Mouse (Mus musculus): ENCODE data around the gene Vamp8. TPM values are rescaled to one million over a fixed set of nuclear protein-coding genes. Genes with fewer than 3 reads are reported as not detected.

Vamp8 gene
- polyA plus RNA-seq (2015; fragmentation: Nextera tagmentation; extraction: Ambion mirVana), result 21.7 and 21.9 TPM in 2 replicates

DNA sequence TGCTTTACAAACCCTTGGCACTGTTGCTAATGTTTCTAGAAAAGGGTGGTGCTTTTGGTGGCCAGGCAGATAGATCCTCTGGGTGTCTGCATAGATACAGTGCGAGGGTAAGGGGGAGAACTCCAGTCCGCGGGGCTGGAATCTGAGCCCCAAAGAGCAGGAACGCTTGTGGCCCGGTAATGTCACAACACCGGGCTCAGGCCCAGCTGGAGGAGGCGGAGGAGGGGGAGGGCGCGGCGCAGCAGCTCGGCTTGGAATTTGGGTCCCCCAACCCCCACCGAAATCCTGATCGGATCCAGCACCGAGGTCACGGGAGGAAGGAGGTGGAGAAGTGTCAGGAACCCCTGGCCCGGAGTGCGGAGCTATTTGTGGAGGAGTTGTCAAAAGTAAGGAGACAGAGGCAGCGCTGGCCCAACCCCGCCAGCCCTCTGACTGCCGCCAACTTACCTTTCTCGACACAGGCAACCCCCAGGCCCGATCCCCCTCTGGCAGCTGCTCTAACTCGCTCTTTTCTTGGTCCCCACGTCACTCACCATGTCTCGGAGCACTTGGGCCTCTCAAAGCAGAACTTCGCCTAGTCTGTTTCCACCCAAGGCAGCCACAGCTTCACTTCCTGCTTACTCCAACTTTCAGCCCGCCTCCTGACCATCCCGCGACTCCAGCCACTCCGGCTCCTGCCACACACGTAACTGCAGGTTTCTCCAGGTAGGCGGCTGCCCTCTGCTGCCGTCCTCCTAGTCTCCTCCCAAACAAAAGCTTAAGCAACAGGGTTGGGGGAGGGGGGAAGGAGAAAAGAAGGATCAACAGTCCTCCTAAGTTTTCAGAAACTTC lies at the start of gene Vamp8:
Gene Vamp8 (minus strand): TSS at position 763 of the 831 bp plus-strand sequence.
- H3K9ac ChIP-seq (replicated peaks), result peak within 1 kb of the TSS; percentile 15

GRCm38 (mm10) chr6:72439355-72440185 lies 49.1 kb upstream of the Vamp8 start, which contains the start of gene Mat2a:
Gene Mat2a, minus strand, starts transcription at chr6:72439558.
- Histone ChIP-seq H3K4me3 (replicated peaks) (peak within 1 kb of the TSS; percentile 98), H3K27ac (peak within 1 kb of the TSS; percentile 99), H3K4me2 (replicated peaks) (peak within 1 kb of the TSS; percentile 96), H3K9me3 (no peaks in the 10 kb centered on the region), H3K36me3 (peaks cover 29% of the 10 kb centered on the region), H3K9ac (replicated peaks) (peak within 1 kb of the TSS; percentile 100), H3K27me3 (no peaks in the 10 kb centered on the region), H3K4me1 (replicated peaks) (peaks cover 46% of the 10 kb centered on the region)
- WGBS, result under 1% methylated on average over 76 of the region's 77 CpGs
- ATAC-seq, result peak; percentile 95

More for the DNA sequence above, at the start of gene Vamp8:
- H3K27me3 ChIP-seq, result peaks cover 12% of the 10 kb centered on the region
- no peak within 1 kb of the TSS for H3K27ac ChIP-seq
- ATAC-seq, result peak; percentile 70
- H3K9me3 ChIP-seq, result no peaks in the 10 kb centered on the region
- H3K4me1 ChIP-seq (replicated peaks), result peaks cover 12% of the 10 kb centered on the region
- H3K4me2 ChIP-seq (replicated peaks), result peak within 1 kb of the TSS; percentile 50
- 2% methylated on average over 32 of the region's 33 CpGs for WGBS
- peak within 1 kb of the TSS; percentile 28 for H3K4me3 ChIP-seq (replicated peaks)
- no peaks in the 10 kb centered on the region for H3K36me3 ChIP-seq

GRCm38 (mm10) chr6:72438862-72439354 lies 48.4 kb upstream of the Vamp8 start:
- Histone ChIP-seq H3K27me3 (no peaks in the 10 kb centered on the region), H3K27ac (peak overlapping the region; percentile 99), H3K9me3 (no peaks in the 10 kb centered on the region), H3K36me3 (peaks cover 36% of the 10 kb centered on the region), H3K4me3 (replicated peaks) (peak overlapping the region; percentile 98), H3K9ac (replicated peaks) (peak overlapping the region; percentile 100), H3K4me2 (replicated peaks) (peak overlapping the region; percentile 96), H3K4me1 (replicated peaks) (peaks cover 46% of the 10 kb centered on the region)
- WGBS, result under 1% methylated on average over 57 of the region's 57 CpGs
- peak; percentile 9 for ATAC-seq

- Histone ChIP-seq H3K4me3 (replicated peaks) (peak overlapping the region; percentile 98), H3K36me3 (peaks cover 43% of the 10 kb centered on the region), H3K9ac (replicated peaks) (peak overlapping the region; percentile 100), H3K9me3 (no peaks in the 10 kb centered on the region), H3K4me1 (replicated peaks) (peaks cover 46% of the 10 kb centered on the region), H3K27ac (peak overlapping the region; percentile 99; the same call in 1 of the 2 replicates), H3K4me2 (replicated peaks) (peak overlapping the region; percentile 96), H3K27me3 (no peaks in the 10 kb centered on the region)
- ATAC-seq, result no peak
- WGBS, result 3% methylated on average over 5 of the region's 5 CpGs
These were observed 47.7 kb upstream of the Vamp8 start for GRCm38 (mm10) chr6:72438226-72438625.

DNA sequence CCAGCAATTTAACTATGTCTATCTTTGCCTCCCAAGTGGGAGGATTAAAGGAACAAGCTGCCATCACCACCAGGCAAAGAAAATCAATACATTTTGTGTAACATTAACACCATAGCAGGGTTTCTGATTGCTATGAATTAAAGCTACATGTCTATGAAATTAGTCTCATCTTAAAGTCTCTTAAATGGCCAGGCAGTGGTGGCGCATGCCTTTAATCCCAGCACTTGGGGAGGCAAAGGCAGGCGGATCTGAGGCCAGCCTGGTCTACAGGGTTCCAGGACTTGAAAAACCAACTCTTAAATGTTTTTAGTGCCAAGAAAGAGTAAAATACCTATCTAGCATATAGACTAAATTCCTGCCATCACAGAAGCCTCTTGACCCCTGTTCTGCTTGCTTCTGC lies 41.6 kb upstream of the Vamp8 start:
- 75% methylated on average over 2 of the region's 2 CpGs for WGBS
- no peak overlapping the region for H3K4me3 ChIP-seq (replicated peaks)
- H3K27ac ChIP-seq, result no peak overlapping the region
- H3K9ac ChIP-seq (replicated peaks), result no peak overlapping the region
- no peaks in the 10 kb centered on the region for H3K9me3 ChIP-seq
- peaks cover 22% of the 10 kb centered on the region for H3K4me1 ChIP-seq (replicated peaks)
- H3K36me3 ChIP-seq, result peaks cover 77% of the 10 kb centered on the region
- no peaks in the 10 kb centered on the region for H3K27me3 ChIP-seq
- no peak overlapping the region for H3K4me2 ChIP-seq (replicated peaks)
- ATAC-seq, result no peak

DNA sequence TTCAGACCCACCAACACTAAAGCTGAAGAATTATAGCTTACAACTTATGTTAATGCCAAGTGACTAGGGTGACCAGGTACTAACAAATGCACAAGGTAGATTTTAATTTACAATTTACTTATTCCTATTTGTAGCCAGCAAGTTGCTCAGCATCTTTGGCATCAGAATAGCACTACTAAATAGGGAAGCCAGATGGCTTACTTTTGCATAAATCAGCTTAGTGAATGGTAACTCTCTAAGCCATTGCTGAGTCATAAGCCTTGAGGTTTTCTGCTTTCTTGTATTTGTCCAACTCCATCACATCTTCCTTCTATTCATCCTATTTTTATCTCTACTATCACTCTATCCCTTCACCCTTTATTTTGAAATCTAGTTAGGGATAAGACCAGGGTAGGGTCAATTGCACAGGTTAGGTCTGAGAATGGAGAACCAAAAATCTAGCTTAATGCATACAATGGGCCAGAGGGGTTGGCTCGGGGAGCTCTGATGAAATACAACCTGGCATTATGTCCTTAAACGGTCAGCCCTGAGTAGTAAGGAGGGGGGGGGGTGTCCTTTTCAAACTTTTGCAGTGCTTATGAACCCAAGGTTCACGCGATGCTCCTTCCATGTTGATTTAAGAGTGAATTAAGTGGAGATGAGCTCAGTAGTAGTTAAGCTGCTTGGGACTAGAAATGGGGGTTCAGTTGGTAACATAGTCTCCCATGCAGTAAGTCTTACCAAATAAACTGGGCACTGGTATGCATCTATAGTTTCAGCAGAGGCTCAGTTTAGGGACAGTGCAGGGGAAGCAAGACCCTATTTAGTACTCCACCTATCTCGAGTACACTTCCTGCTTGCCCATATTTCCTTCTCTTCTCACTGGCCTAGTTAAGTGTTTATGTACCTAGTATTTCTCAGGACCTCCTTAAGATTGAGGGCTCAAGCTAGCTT lies 40.8 kb upstream of the Vamp8 start:
- no peak for ATAC-seq
- Histone ChIP-seq H3K4me1 (replicated peaks) (peaks cover 13% of the 10 kb centered on the region), H3K4me2 (replicated peaks) (no peak overlapping the region), H3K27me3 (no peaks in the 10 kb centered on the region), H3K4me3 (replicated peaks) (no peak overlapping the region), H3K36me3 (peaks cover 70% of the 10 kb centered on the region), H3K9ac (replicated peaks) (0 out of 2 replicates have a peak overlapping the region, but pooled peaks have one; percentile 1), H3K9me3 (no peaks in the 10 kb centered on the region), H3K27ac (no peak overlapping the region)
- WGBS, result 38% methylated on average over 5 of the region's 5 CpGs

DNA sequence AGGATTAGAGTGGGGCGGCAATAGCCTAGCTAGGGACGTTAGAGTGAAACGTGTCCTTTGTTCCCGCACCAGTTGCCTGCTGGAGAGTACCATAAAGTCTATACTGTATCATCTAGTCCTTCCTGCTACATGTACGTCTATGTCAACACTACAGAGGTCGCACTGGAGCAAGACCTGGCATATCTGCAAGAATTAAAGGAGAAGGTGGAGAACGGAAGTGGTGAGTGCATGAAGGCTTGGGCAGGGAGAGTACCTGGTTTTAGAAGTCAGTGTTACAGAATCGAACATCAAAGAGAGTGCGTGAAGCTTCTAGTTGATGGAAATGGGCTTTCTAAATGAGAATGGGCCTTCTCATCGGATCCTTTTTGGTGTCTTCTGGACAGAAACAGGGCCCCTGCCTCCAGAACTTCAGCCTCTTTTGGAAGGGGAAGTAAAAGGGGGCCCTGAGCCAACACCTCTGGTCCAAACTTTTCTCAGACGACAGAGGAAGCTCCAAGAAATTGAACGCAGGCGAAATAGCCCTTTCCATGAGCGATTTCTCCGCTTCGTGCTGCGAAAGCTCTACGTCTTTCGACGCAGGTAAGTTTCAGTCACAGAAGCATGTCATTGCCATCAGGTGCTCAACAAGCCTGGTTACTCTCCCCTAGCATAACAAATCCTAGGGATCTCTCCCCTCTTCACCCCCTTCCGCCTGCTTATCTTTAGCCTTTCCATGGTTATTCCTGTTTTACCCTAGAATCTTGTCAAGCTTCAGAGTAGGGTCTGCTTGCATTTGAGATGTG lies 38.7 kb upstream of the Vamp8 start:
- Histone ChIP-seq H3K27ac (no peak overlapping the region), H3K4me3 (replicated peaks) (no peak overlapping the region), H3K4me2 (replicated peaks) (no peak overlapping the region), H3K4me1 (replicated peaks) (no peaks in the 10 kb centered on the region), H3K9me3 (no peaks in the 10 kb centered on the region), H3K9ac (replicated peaks) (no peak overlapping the region), H3K36me3 (peaks cover 70% of the 10 kb centered on the region), H3K27me3 (no peaks in the 10 kb centered on the region)
- WGBS, result 90% methylated on average over 21 of the region's 21 CpGs
- ATAC-seq, result no peak

DNA sequence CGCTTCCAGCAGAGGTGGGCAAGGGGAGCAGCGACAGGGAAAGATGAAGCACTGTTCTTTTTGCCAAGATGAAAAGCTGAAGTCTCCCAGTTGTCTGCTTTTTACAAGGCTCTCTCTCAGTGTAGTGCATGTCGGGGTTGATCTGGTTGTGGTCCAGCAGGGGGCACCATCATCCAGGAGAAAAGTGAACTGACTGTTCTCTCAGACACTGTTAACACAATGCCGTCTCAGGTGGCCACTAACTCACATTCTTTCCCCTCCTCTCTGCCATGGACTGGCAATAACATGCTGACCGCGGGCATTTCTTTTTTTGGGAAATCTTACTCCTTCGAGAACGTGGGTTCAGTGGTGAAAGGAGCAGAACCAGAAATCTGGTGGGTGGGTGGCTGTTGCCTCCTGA lies 37.5 kb upstream of the Vamp8 start:
- peak; percentile 88 for ATAC-seq
- no peak overlapping the region for H3K4me3 ChIP-seq (replicated peaks)
- no peaks in the 10 kb centered on the region for H3K4me1 ChIP-seq (replicated peaks)
- H3K9ac ChIP-seq (replicated peaks), result no peak overlapping the region
- H3K27ac ChIP-seq, result peak overlapping the region; percentile 6; the same call in 1 of the 2 replicates
- no peaks in the 10 kb centered on the region for H3K9me3 ChIP-seq
- no peak overlapping the region for H3K4me2 ChIP-seq (replicated peaks)
- no peaks in the 10 kb centered on the region for H3K27me3 ChIP-seq
- H3K36me3 ChIP-seq, result peaks cover 70% of the 10 kb centered on the region
- 38% methylated on average over 8 of the region's 8 CpGs for WGBS

GRCm38 (mm10) chr6:72425646-72426045 lies 35.1 kb upstream of the Vamp8 start:
- no peak overlapping the region for H3K4me2 ChIP-seq (replicated peaks)
- 94% methylated on average over 11 of the region's 11 CpGs for WGBS
- no peaks in the 10 kb centered on the region for H3K4me1 ChIP-seq (replicated peaks)
- no peak overlapping the region for H3K9ac ChIP-seq (replicated peaks)
- peaks cover 74% of the 10 kb centered on the region for H3K36me3 ChIP-seq
- H3K9me3 ChIP-seq, result no peaks in the 10 kb centered on the region
- no peaks in the 10 kb centered on the region for H3K27me3 ChIP-seq
- H3K4me3 ChIP-seq (replicated peaks), result no peak overlapping the region
- ATAC-seq, result no peak
- no peak overlapping the region for H3K27ac ChIP-seq

DNA sequence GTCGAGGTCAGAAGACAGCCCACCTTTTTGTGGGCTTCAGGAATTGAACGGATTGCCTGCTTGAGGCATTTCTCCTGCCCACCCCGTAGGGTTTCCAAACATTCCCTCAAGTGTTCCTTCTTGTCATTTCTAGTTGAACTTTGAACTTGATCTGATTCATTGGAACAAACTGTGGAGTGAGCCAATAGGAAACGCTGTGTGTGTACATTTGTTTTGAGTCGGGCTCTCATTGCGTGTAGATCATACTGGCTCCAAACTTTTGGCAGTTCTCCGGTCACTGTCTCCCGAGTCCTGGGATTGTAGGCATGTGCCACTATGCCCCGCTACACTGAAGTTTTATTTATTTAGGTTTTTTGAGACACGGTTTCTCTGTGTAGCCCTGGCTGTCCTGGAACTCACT lies 30.4 kb upstream of the Vamp8 start:
- H3K4me2 ChIP-seq (replicated peaks), result no peak overlapping the region
- peaks cover 6% of the 10 kb centered on the region for H3K4me1 ChIP-seq (replicated peaks)
- whole genome bisulfite sequencing, result 95% methylated on average over 10 of the region's 10 CpGs
- H3K4me3 ChIP-seq (replicated peaks), result no peak overlapping the region
- peaks cover 83% of the 10 kb centered on the region for H3K36me3 ChIP-seq
- H3K27ac ChIP-seq, result no peak overlapping the region
- ATAC-seq, result no peak
- H3K9me3 ChIP-seq, result no peaks in the 10 kb centered on the region
- no peak overlapping the region for H3K9ac ChIP-seq (replicated peaks)
- no peaks in the 10 kb centered on the region for H3K27me3 ChIP-seq
